Mouse (Mus musculus): ENCODE results near the gene Ripply2.

Gene Ripply2

DNA sequence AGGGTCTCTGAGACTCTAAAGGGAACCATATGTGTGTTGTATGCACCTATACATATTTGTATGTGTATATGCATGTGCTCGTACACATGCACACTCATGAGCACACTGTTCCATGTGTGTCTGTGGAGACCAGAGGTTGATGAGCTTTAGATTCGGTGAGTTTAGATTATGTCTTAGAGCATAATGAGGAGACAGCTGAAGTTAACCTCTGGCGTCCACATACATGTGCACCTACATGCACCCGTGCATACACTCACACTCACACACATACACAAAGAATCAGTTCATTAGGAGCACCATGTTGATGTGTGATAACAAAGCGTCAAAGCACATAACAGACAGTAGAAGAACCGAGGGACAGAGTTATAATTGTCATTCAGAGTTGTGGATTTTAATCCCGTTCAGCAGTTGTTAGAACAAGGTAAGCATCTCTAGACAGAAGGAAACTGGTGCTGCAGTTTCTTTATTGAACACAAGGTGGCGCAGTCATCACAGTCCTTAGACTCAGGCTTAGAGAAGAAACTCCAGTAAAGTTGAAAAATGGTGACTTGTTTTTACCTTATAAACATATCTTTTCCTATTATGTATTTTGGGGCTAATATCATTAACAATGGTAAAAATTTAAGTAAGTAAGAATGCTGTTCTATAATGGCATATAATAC is 12.2 kb downstream of the Ripply2 start:
- peak; percentile 83 to 84 for DNase-seq

DNA sequence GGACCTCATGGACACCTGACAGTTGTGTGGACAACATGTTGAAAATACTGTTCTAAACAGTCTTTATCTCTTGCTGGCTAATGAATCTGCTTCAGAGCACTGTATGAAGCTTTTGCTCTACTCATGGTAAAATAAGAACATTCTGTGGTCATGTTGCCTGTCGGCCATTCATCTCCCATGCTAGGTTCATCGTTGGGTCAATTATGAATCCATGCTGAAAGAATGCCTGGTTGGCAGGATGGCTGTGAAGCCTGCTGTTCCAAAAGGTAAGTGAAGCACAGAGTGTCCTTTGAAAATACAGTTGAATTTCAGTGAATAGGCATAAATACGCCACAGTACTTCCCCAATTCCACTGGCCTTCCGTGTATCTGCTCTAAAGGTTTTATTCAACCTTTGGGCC is 16.9 kb downstream of the Ripply2 start:
- no peak for DNase-seq

DNA sequence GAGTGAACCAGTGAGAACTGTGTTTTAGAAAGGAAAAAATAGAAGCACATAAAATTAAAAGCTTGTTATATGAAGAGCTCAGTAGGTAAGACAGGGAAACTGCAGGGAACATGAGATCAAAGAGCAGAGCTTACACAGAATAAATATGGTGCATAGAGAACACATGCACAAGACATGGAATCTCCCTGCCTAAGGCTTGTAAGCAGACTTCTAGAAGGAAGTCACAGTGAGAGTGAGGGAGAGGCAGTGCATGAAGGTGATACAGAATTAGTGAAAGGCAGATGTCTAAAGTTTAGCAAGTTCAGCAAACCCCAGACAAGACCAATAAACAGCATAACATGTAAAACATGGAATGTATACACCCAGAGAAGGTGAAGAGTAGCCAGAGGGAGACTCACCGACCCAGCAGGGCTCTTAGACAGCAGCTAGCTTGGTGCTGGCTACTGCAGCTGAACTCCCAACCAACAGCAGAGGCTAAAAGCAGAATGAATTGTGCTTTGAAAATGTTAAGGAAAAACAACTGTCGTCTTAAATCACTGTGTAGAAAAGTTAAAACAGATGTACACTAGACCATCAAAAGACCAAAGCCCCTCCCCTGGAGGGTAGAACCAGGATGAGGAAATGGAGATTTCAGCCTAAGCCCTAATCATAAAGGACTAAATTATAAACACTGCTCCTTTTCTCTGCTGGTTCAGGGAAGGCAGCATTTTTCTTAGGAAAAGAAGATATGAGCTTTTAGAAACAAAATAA is 19.7 kb downstream of the Ripply2 start:
- DNase-seq, result no peak

DNA sequence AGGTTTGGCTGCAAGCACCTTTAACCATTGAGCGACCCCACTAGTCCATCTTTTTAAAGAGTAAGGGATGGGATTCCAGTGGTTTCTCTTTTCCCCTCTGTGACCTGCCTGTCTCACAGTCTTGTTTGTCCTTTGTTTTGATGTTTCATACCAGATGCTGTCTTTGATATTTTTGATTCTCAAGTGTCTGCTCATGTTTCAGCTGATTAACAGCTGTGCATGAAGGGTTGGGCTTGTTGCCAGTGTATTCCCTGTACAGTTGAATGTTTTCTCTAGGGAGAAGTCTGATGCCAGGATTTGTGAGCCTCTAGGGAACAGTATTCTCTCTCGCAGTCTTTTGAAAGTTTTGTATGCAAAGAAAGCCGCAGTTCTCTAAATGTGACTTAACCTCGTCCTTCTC is 34.1 kb downstream of the Ripply2 start:
- no peak for DNase-seq

DNA sequence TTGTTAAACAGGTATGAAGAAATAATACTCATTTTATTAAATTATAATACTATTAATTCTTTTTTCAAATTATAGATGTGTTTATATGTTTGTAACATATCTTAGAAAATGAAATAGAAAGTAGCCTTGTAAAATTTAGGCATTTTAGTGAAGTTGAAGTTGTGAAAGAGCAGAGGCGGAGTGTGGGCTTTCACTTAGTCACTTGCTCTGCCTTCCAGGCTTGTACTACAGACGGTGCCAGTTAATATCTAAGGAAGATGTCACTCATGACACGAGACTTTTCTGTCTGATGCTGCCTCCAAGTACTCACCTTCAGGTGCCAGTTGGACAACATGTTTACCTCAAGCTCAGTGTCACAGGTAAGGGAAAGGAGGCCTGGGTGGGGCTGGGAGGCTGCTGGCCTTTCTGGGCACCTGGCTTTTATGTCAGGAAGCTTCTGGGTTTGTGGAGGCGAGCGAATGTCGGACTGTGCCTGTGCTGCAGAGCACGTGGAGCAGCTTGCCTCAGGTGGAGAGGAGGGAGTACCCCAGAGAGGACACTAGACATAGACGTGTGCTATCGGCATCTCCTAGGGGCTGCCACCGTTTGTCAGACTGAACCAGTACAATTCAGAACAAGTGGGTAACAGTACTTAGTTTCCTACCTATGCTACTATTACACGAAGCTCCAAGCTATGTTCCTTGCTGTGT is 40.4 kb downstream of the Ripply2 start:
- no peak for DNase-seq

DNA sequence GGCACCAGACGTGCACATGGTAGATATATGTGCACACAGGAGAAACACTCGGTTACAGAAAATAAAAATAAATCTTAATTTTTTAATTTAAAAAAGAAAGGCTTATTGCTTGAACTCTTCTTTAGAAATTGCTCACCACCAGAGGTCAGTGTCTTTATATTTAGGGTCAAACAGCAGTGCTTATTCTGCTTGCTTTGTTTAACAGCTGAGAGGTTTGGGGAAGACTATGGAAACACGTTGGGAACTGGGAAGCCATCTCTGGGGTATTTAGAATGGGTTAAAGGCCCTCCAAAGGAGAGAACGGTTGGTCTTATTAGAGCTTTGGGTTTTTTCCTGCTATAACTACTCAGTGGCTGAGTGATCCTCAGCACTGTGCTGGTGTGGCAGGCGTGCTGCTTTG is 47.0 kb downstream of the Ripply2 start:
- no peak for DNase-seq

DNA sequence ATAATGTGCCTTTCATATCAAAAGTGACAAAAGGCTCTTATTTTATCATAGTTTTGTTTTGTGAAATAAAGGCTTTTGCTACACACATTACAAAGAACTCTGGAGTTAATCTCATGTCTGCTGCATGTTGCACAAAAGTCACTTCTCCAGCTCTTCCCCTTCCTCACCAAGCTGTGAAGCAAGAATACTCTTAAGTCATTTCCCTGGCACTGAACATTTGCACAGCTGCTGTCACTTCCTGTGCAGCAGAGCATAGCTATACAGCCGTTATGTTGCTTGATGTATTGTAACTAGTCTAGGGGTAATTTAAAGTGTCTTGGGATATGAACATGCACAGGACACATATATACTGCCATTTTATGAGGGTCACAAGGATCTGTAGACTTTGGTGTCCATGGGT is 52.8 kb downstream of the Ripply2 start:
- DNase-seq, result no peak

All from cerebellum, postnatal 14 days (tissue).